Mouse (Mus musculus): ENCODE measurements at regions not wholly inside any gene's neighbourhood (a gene's known extent, or its start where the extent isn't known, plus 50 kb on each side); places are given as distances from the start of the nearest gene placed in this dataset.
A peak's percentile ranks its signal among the peaks of the same experiment; 100 is the strongest.

GRCm38 (mm10) chr12:107216119-107216518 is 272.3 kb upstream of the 3110018I06Rik start:
- no peak for DNase-seq (ENCODE audit: extremely low spot score, low spot score)

DNA sequence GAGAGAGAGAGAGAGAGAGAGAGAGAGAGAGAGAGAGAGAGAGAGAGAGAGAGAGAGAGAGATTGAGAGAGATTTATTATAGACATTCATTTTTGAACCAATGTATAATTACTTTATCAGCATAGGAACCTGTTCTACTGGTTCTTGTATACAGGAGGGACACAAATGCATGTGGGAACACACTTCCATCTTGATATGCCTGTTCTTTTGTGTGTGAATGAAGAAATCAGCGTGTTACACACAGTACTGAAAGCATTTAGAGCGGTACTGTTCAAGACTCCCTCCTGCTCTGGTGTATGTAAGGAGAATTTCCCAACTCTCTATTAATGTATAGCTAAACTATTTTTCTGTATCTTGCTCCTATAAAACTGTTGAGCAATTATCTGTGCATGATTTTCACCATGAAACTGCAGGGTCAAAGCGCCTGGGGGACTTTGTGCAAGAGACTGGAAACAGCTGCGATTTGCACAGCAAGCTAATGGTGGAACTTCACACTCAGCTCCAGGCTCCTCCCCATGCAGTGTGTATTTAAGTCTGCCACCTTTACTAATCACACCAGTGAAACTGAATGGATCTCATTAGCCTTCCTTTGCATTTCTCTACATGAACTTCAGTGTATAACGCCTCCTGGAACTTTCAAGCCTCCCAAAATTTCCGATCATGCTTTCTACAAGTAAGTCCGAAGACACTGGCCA is 267.0 kb upstream of the 3110018I06Rik start:
- no peak for DNase-seq (ENCODE audit: extremely low spot score, low spot score)

DNA sequence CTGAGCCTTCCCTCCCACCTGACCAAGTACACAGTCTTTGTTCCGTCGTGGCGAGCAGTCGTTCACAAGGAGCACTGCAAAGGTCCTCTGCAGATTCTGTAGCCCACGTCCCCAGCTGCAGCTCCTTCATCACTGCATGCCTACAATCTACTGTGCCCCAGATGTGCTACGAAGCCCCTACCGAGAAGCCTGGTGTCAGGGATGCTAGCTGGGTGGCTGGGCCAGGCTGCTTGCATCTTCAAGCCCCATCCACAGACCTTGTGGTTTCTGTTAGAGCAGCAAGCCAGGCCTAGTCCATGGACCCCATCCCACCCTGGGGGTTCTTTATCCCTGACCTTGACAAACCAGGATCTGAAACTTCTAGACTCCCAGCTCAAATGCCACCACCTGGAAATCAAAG is 266.3 kb upstream of the 3110018I06Rik start:
- no peak for DNase-seq (ENCODE audit: extremely low spot score, low spot score)

- no peak for DNase-seq (ENCODE audit: extremely low spot score, low spot score)
Measured at GRCm38 (mm10) chr12:107230097-107230496, 258.3 kb upstream of the 3110018I06Rik start.

DNA sequence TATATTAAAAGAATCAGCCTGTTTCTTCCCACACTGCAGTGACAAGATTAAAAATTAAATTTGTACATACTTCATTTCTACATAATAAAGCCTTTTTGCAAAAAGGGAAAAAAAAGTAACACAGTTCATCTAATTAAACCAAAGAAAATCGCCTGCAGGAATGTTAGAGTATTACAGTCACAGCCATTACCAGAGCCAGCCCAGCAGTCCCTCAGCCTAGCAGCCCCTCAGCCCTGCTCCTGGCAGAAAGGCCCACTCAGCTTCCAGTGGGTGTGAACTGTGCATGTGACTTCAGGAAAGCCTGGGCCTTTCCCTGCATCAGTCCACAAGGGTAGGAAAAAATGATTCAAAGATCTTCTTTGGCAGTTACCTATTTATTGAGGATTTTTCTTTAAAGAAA is 256.8 kb upstream of the 3110018I06Rik start:
- no peak for DNase-seq (ENCODE audit: extremely low spot score, low spot score)

GRCm38 (mm10) chr12:107250747-107251470 is 237.5 kb upstream of the 3110018I06Rik start:
- no peak for DNase-seq (ENCODE audit: extremely low spot score, low spot score)

DNA sequence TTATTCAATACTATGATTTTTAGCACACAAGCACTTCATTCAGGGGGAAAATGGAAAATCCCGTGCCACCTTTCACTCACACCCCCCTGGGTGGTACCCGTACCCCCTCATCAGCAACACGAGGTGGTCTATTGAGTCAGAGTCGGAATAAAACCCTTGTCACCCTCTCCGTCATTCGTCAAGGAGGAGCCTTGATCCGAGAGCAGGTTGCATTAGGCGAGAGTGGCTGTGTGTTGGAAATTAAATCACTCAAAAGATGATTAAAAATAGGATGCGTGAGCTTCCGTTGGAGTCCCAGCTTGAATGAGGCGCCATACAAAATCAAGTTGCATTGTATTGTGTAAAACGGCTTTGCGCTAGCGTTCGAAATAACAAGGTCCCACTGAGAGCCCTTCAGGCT is 236.5 kb upstream of the 3110018I06Rik start:
- DNase-seq (ENCODE audit: extremely low spot score, low spot score): no peak

DNA sequence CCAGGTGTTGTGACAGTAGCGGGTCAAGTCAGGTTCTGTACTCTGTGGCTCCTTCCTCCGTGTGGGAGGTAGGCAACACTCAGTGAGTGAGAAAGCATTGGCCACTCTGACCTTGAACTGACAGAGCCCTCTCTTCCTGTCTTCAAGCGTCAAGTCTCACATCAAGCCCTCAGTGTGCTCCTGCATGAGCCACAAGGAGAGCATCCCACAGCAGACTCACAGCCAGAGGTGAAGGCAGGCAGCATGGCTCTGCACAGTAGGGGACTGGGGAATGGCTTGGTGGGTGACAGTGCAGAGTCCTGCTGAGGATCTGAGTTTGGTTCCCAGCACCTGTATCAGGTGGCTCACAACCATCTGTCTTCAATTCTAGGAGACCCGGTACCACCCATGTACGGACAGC is 226.4 kb upstream of the 3110018I06Rik start:
- no peak for DNase-seq (ENCODE audit: extremely low spot score, low spot score)

DNA sequence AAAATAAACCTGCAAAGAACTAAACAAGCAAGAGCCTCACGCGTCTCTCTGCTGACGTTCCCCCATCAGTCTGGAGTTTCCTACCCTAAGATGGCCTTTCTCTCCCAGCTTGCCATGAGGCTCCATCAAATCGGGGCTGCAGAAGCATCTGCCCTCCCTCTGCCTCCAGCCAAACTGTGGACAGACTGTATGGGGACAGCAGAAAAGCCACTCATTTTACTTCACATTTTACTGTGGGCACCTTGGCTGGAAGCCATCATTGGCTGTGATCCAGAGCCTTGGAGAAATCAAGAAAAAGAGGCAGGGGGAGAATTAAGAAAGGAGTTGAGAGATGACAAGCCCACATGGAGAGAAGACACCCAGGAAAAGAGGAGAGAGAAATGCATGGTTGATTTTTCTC is 225.9 kb upstream of the 3110018I06Rik start:
- no peak for DNase-seq (ENCODE audit: extremely low spot score, low spot score)

DNA sequence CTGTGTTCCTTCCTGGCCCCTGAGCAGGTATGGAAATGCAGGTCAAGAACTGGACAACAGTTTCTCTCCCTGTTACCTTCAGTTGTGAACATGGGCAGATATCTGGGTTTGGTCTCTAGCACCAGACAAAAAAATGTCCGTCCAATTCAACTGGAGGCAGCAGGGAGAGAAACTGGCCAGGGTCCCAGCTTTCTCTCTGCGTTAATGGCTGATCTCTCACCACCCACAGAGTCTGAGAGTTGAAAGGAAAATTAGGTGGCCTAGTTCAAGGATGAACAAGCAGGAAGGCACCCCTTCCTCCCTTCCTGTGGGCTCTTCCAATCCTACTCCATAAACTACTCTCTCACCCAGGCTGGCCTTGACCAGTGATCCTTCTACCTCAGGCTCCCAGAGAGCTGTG is 221.7 kb upstream of the 3110018I06Rik start:
- no peak for DNase-seq (ENCODE audit: extremely low spot score, low spot score)

DNA sequence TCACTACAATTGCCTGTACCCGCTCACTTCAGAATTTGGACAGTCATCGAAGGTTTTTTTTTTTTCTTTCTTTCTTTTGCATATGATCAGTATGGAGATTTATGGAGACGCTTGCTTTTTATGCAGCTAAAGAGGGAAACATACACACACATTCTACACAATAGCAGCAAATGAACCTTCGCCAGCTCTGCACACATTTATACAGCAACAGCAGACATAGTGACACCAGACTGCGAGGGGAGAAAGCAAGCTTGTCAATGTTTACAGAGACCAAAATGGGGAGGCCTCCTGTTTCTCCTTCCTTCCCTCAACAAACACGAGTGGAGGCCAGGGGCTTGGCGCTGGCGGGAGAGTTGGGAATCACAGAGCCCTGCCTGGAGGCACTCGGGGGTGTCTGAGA is 202.8 kb upstream of the 3110018I06Rik start:
- DNase-seq (ENCODE audit: extremely low spot score, low spot score): no peak

DNA sequence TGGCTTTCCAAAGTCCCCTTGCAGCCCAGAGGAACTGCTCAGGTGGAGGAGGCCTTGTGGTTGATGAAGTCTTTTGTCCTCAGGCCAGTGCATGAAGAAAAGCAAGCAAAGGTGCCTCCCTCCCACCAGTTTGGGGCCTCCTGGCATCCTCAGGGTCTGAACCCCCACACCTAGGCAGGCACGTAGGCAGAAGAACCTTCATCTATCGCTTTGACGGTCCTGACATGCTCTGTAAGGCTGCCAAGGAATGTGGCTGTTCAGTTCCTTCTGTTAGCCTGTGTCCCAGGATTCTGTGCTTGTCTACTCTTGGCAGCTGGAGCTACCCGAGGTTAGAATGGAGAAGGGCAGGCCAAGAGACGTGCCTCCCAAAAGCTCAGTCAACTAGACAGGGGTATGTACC is 197.1 kb upstream of the 3110018I06Rik start:
- DNase-seq (ENCODE audit: extremely low spot score, low spot score): no peak

DNA sequence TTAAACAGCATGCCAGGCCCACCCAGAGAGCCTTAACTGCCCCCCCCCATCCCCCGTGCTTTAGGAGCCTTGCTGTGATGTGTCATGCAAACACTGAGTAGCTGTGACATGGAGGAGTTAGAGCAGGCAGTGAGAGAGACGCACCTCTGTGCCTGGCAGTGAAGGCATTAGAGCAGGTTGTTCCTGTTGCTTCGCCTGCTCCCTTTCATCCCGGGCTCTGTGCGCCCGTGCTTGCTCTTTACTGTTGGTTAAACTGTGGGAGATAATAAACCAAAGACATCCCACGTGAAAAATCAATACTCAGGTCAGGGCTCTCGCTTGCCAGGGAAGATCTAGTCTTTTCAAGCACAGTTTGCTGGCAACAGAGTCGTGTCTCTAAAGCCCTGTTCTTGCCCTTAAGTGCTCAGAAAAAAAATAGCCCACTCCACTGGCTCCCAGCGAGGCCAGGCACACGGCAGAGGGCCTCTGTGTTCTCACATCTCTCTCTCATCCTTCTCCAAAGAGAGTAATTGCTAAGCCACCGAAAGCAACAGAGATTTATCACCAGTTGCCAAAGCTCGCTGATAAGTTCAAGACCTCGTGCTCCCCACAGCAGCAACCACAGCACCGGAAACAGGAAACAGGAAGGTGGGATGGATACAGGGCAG is 181.2 kb upstream of the 3110018I06Rik start:
- no peak for DNase-seq (ENCODE audit: extremely low spot score, low spot score)

DNA sequence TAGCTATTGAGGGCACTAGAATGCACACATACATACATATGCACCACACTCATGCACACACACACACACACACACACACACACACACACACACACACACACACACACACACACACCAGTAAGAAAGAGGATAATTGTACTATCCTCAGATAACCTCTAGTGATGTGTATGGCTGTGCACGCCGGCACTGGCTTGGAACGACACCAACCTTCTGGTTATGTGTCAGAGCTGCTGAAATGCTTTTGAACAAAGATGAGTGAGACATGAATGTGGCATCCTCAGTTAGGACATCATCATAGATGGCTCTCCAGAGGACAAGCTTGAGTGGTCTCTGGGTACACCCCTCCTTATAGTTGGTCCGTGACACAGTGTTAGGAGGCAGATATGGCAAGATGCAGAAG is 173.0 kb upstream of the 3110018I06Rik start:
- no peak for DNase-seq (ENCODE audit: extremely low spot score, low spot score)

DNA sequence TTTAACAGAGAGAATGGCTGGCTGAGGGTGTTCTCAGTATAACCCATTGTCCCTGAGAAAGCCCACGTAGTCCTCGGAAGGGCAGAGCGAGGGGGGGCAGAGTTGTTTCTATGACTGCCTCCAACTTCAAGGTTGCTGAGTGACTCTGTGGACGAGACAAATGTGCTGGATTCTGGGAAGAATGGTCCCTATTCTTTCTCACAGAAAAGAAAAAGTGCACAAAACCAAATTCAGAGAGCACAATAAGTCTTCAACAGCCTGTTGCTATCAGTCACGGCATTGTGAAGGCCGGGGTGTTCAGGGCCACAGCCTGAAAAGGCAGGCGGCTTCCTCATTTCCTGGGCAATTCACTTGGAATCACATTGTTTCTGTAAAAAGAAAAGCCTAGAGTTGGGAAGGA is 165.6 kb upstream of the 3110018I06Rik start:
- no peak for DNase-seq (ENCODE audit: extremely low spot score, low spot score)

DNA sequence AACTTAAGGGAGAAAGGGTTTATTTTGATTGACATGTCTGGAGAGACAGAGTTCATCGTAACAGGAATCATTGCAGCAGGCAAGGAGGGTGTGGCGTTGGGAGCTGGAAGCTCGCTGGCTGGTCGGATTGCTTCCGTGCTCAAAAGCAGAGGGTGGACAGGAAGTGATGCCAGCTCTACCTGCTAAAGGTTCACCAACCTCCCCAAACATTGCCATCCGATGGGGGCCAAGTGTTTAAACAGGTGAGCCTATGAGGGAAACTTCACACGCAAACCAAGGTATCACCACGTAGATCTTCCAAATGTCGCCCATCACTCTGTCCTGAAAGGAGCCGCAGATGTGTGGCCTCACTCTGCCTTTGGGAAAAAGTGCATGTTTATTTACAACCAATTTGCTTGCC is 162.3 kb upstream of the 3110018I06Rik start:
- DNase-seq (ENCODE audit: extremely low spot score, low spot score): no peak

GRCm38 (mm10) chr12:107327107-107327770 is 161.2 kb upstream of the 3110018I06Rik start:
- DNase-seq (ENCODE audit: extremely low spot score, low spot score): no peak

DNA sequence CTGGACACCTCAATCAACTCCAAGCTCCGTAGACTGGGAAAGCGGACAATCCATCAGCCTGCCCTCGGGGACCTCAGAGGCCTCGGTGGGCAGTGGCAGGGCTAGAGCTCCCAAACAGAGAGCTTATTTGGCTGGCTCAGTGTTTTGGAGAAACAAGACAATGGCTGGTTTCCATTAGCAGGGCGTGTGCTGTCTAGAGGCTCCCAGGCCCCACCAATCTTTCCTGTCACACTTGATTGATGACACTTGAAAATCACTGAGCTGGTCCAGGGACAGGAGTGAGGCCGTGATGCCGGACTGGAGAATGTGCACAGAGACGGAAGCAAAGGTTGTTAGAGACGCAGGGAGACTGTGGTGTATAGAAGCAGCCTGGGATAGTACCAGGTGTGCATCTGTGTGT is 159.4 kb upstream of the 3110018I06Rik start:
- DNase-seq (ENCODE audit: extremely low spot score, low spot score): peak; percentile 61

DNA sequence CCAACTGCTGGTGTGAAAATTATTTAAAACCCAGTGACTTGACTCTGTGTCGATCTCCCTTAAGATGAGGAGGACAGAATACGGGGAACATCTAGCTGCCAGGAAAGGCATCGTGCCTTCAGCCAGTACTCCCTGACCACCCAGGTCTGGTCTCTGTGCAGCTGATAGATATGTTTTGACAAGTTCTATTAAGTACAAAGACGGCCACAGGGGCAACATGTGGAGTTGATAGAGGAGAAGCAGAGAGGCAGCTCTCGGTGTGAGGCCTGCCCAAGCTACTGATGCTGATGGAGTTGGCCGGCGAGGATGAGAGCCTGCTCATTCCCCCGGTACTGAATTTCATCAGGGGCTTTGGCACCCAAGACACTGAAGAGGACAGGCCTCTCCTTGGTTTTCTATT is 154.1 kb upstream of the 3110018I06Rik start:
- DNase-seq (ENCODE audit: extremely low spot score, low spot score): no peak

DNA sequence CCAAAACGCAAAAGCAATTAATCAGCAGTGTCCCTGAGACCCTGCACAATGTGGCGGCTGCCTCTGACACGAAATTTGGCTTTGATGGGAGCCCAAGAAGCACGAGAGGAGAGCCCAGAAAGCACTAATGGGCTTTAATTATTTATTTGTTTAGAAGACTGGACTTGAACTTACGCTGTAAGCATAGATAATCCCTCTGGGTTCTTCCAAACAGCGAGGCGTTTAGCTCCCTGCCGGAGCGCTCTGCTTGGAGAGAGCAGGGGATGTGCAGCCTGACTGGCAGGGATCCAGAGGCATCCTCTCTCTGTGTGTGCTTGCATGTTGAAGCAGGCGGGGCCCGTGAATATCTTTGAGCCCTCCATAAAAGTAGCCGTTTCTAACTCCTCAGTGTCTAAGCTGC is 153.3 kb upstream of the 3110018I06Rik start:
- DNase-seq (ENCODE audit: extremely low spot score, low spot score): no peak

DNA sequence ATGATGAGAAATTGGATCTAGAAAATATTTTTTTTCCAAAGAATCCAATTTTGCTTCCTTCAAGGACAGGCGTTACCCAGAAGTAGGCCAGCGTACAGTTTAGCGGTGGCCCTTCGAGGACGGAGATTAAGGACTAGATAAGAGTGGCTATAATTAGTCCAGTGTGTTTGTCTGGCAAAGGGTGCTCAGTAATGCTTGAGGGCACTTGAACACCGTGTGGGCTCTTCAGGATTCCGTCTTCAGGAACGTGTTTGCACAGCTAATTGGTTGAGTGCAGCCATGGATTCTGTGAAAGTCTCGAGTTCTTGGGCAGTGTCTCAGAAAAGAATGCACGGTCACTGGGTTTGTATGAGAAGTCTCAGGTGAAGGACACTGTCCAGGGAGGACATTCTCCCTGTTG is 149.7 kb upstream of the 3110018I06Rik start:
- no peak for DNase-seq (ENCODE audit: extremely low spot score, low spot score)

DNA sequence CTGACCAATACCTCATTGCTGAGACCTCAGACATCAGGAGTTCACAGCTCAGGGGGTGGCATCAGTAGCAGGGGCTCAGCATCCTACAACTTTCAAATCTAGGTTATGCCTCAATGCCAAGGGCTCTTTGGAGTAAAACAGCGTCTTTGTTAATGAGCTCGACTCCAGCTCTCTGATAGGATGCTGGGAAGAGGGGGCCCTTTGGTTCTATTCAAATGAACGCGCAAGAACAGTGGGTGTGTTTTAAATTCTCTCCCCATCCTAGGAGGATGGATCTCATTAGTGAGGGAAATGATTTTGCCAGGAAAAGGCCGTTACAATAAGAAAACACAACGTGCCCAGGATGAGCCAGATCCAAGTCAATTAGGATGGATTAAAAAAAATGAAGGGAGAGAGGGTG is 132.2 kb upstream of the 3110018I06Rik start:
- no peak for DNase-seq (ENCODE audit: extremely low spot score, low spot score)

Measured in neural tube, embryonic 10.5 days (tissue).